Mouse (Mus musculus): Measurements from ENCODE around the gene Zswim4.

DNA sequence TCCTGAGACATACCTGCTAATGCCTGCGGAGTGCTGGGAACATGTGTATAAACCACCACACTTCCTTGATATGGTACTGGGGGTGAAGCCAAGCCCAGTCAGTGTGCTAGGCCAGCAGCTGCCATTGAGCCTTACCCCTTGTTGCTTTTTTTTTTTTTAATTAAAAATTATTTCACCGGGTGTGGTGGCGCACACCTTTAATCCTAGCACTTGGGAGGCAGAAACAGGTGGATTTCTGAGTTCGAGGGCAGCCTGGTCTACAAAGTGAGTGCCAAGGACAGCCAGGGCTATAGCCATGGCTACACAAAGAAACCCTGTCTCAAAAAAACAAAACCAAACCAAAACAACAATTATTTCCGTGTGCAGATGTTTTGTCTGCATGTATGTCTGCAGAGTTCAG, 31.8 kb downstream of the Zswim4 start:
- TF ChIP-seq ZNF384 (IDR thresholded peaks at IDR 0.05; ENCODE audit: low read depth, low read length), result no peak
- TF ChIP-seq MAFK (IDR thresholded peaks at IDR 0.05; ENCODE audit: insufficient read depth, low read depth, low read length), result no peak

Measured in ES-E14 (cell line).